Mouse (Mus musculus): ENCODE measurements around the gene Arl13b.

The Arl13b gene

GRCm38 (mm10) chr16:62813790-62814189 lies 33.0 kb downstream of the Arl13b start:
- no peak for DNase-seq

GRCm38 (mm10) chr16:62810855-62811254 lies 36.0 kb downstream of the Arl13b start:
- DNase-seq = no peak

GRCm38 (mm10) chr16:62807249-62807979 lies 39.4 kb downstream of the Arl13b start:
- no peak for DNase-seq

GRCm38 (mm10) chr16:62804621-62805020 lies 42.2 kb downstream of the Arl13b start:
- no peak for DNase-seq

GRCm38 (mm10) chr16:62799839-62800238 lies 47.0 kb downstream of the Arl13b start:
- no peak for DNase-seq

- no peak for DNase-seq
Observed at GRCm38 (mm10) chr16:62799426-62799825, 47.4 kb downstream of the Arl13b start.

GRCm38 (mm10) chr16:62798808-62799207 lies 48.0 kb downstream of the Arl13b start:
- no peak for DNase-seq

- no peak for DNase-seq
Observed at GRCm38 (mm10) chr16:62796608-62797007, 50.2 kb downstream of the Arl13b start.

GRCm38 (mm10) chr16:62786621-62787331 lies 60.1 kb downstream of the Arl13b start, which contains the start of gene Nsun3:
TSS of gene Nsun3 (minus strand) at chr16:62786818.
- peak; percentile 95 for DNase-seq

- DNase-seq = no peak
Observed at GRCm38 (mm10) chr16:62782229-62782628, 64.6 kb downstream of the Arl13b start.

GRCm38 (mm10) chr16:62778282-62778681 lies 68.6 kb downstream of the Arl13b start:
- DNase-seq = no peak

GRCm38 (mm10) chr16:62776034-62776433 lies 70.8 kb downstream of the Arl13b start:
- DNase-seq = no peak

- no peak for DNase-seq
Observed at GRCm38 (mm10) chr16:62773462-62773861, 73.4 kb downstream of the Arl13b start.

GRCm38 (mm10) chr16:62758340-62758739 lies 88.5 kb downstream of the Arl13b start:
- no peak for DNase-seq

GRCm38 (mm10) chr16:62755307-62755706 lies 91.5 kb downstream of the Arl13b start:
- DNase-seq = no peak

GRCm38 (mm10) chr16:62753597-62753996 lies 93.2 kb downstream of the Arl13b start:
- no peak for DNase-seq

GRCm38 (mm10) chr16:62753079-62753478 lies 93.8 kb downstream of the Arl13b start:
- DNase-seq = no peak

- no peak for DNase-seq
Observed at GRCm38 (mm10) chr16:62745875-62746274, 101.0 kb downstream of the Arl13b start.

Measured in cerebellum, adult 9-11 months (tissue).